ENCODE assay signal across 8 mouse cellular contexts in genomic region chr16:33516807-33517565, GRCm38 (mm10). TPM values are rescaled to one million over a fixed set of nuclear protein-coding genes. Genes with fewer than 3 reads are reported as not detected.
DNase-seq lines count a peak whose midpoint lies in the region; ATAC-seq and TF ChIP-seq lines count a peak whose summit lies in the region.

Gene Slc12a8, plus strand, starts transcription at chr16:33517328.

- H3K9ac ChIP-seq in forebrain, embryonic 16.5 days (replicated peaks; ENCODE audit: low read depth, low read length): peak within 1 kb of the TSS; percentile 63
- H3K9ac ChIP-seq in hindbrain, embryonic 16.5 days (ENCODE audit: low read depth, low read length): peak within 1 kb of the TSS; percentile 66

- H3K27me3 ChIP-seq in forebrain, embryonic 16.5 days (replicated peaks; ENCODE audit: control insufficient read depth, insufficient read depth, low read length): no peaks in the 10 kb centered on the region
- no peaks in the 10 kb centered on the region for H3K27me3 ChIP-seq in hindbrain, embryonic 16.5 days (replicated peaks; ENCODE audit: control insufficient read depth, insufficient read depth, low read length)
- no peaks in the 10 kb centered on the region for H3K27me3 ChIP-seq in myocyte (ENCODE audit: control insufficient read depth, insufficient read depth, insufficient read length)

- H3K36me3 ChIP-seq in forebrain, embryonic 16.5 days (ENCODE audit: control insufficient read depth, insufficient read depth): no peaks in the 10 kb centered on the region
- no peaks in the 10 kb centered on the region for H3K36me3 ChIP-seq in hindbrain, embryonic 16.5 days (ENCODE audit: control insufficient read depth, insufficient read depth, low read length)
- no peaks in the 10 kb centered on the region for H3K36me3 ChIP-seq in myocyte (ENCODE audit: control insufficient read depth, insufficient read depth)

- H3K27ac ChIP-seq in forebrain, embryonic 16.5 days (ENCODE audit: low read length): no peak within 1 kb of the TSS
- H3K27ac ChIP-seq in hindbrain, embryonic 16.5 days (ENCODE audit: low read depth, low read length): no peak within 1 kb of the TSS

- no peaks in the 10 kb centered on the region for H3K9me3 ChIP-seq in forebrain, embryonic 16.5 days (ENCODE audit: control insufficient read depth, low read length)
- H3K9me3 ChIP-seq in hindbrain, embryonic 16.5 days (ENCODE audit: control insufficient read depth, low read length): no peaks in the 10 kb centered on the region

- no peak for TF ChIP-seq POLR2A in myocyte (IDR thresholded peaks at IDR 0.05; ENCODE audit: insufficient read length, low read depth)

- no peaks in the 10 kb centered on the region for H3K79me2 ChIP-seq in myocyte (ENCODE audit: control insufficient read depth, insufficient read depth)

- peak within 1 kb of the TSS; percentile 39 for H3K4me3 ChIP-seq in forebrain, embryonic 16.5 days (replicated peaks; ENCODE audit: low read length)
- H3K4me3 ChIP-seq in hindbrain, embryonic 16.5 days (ENCODE audit: low read length): peak within 1 kb of the TSS; percentile 39
- no peak within 1 kb of the TSS for H3K4me3 ChIP-seq in myocyte

- H3K4me1 ChIP-seq in forebrain, embryonic 16.5 days (replicated peaks; ENCODE audit: control insufficient read depth, insufficient read depth, low read length): peaks cover 18% of the 10 kb centered on the region
- H3K4me1 ChIP-seq in hindbrain, embryonic 16.5 days (ENCODE audit: control insufficient read depth, insufficient read depth, low read depth, low read length): peaks cover 9% of the 10 kb centered on the region

- DNase-seq in ES-CJ7 (ENCODE audit: low read depth, low spot score): peak; percentile 80
- peak; percentile 22 for DNase-seq in cerebellum, adult 11 months
- peak; percentile 64 to 88 for DNase-seq in left cerebral cortex, postnatal 25 days (ENCODE audit: low spot score in 2 of 2)
- no peak for DNase-seq in spleen, postnatal 14 days (ENCODE audit: low spot score in 2 of 2)
- DNase-seq in gastrocnemius, postnatal 36 days: no peak

- WGBS in forebrain, embryonic 16.5 days: 2% methylated on average over 27 of the region's 27 CpGs
- 5% methylated on average over 26 of the region's 27 CpGs for WGBS in hindbrain, embryonic 16.5 days

- peak; percentile 45 for ATAC-seq in forebrain, embryonic 16.5 days
- 0 out of 2 replicates have a peak, but pooled peaks have one; percentile 34 for ATAC-seq in hindbrain, embryonic 16.5 days

- intact Hi-C loops in left cerebral cortex, postnatal 25 days (cut with DNase I): no loop called here
- intact Hi-C loops in gastrocnemius, postnatal 36 days (cut with DNase I): no loop called here

- peak within 1 kb of the TSS; percentile 60 for H3K4me2 ChIP-seq in forebrain, embryonic 16.5 days (ENCODE audit: low read length)
- H3K4me2 ChIP-seq in hindbrain, embryonic 16.5 days (ENCODE audit: low read length): peak within 1 kb of the TSS; percentile 79
- H3K4me2 ChIP-seq in myocyte (ENCODE audit: low read depth): peak within 1 kb of the TSS; percentile 48

- H3ac ChIP-seq in myocyte (ENCODE audit: control insufficient read depth, insufficient read length): no peak within 1 kb of the TSS

TF ChIP-seq in myocyte, 11 proteins besides CTCF, POLR2A, EP300 and RAD21:
- TF ChIP-seq USF1 (IDR thresholded peaks at IDR 0.05; ENCODE audit: low read depth): no peak
- TF ChIP-seq MAX (IDR thresholded peaks at IDR 0.05; ENCODE audit: low read depth): no peak
- peak; percentile 40 for TF ChIP-seq TCF12 (IDR thresholded peaks at IDR 0.05; ENCODE audit: insufficient read depth, poor library complexity, severe bottlenecking)
- TF ChIP-seq E2F4 (IDR thresholded peaks at IDR 0.05; ENCODE audit: insufficient read depth): peak; percentile 35
- peak in 2 of 3 experiments; percentile 51 to 71 for TF ChIP-seq MYOG (IDR thresholded peaks at IDR 0.05; ENCODE audit: control insufficient read depth in 1 of 3, insufficient read depth in 1 of 3, insufficient read length in 2 of 3, low read depth in 2 of 3)
- peak; percentile 26 to 56 (median 37) for TF ChIP-seq MYOD1 (IDR thresholded peaks at IDR 0.05; ENCODE audit: control insufficient read depth in 1 of 3, insufficient read length in 2 of 3, low read depth in 2 of 3)
- TF ChIP-seq SRF (IDR thresholded peaks at IDR 0.05; ENCODE audit: control insufficient read depth, insufficient read length, low read depth): no peak
- no peak for TF ChIP-seq TCF3 (IDR thresholded peaks at IDR 0.05; ENCODE audit: insufficient read length, low read depth)
- no peak for TF ChIP-seq CEBPB (IDR thresholded peaks at IDR 0.05; ENCODE audit: insufficient read depth, poor library complexity, severe bottlenecking)
- TF ChIP-seq REST (IDR thresholded peaks at IDR 0.05; ENCODE audit: insufficient read depth, insufficient read length): no peak
- no peak for TF ChIP-seq POLR2AphosphoS2 (IDR thresholded peaks at IDR 0.05; ENCODE audit: insufficient read length, low read depth)

RNA-seq across cellular contexts. Expression of gene Slc12a8, which starts in this region (rescaled TPM):
- 0.92 and 1.1 TPM in 2 replicates for polyA plus RNA-seq in forebrain, embryonic 16.5 days (2015; fragmentation: Nextera tagmentation; extraction: Ambion mirVana)
- 0.94 and 1.5 TPM in 2 replicates for polyA plus RNA-seq in hindbrain, embryonic 16.5 days (2015; fragmentation: Nextera tagmentation; extraction: Ambion mirVana)
- under 1 TPM; 0.48 to 0.87 TPM for total RNA-seq in left cerebral cortex, postnatal 25 days (2021)
- 0.42 TPM for polyA plus RNA-seq in myocyte (2012; fragmentation: generic; extraction: Trizol)
- total RNA-seq in gastrocnemius, postnatal 36 days (2021): under 1 TPM in 1 of 2 experiments, not detected in 1; 0.26 TPM

Comparison
In these comparisons a context has a peak if more than half of its experiments do, and no peak if none do; other contexts are left out.
1. Peak in DNase-seq in left cerebral cortex, postnatal 25 days; RNA of the gene not detected or under 1 TPM.
2. DNase-seq: peak in ES-CJ7 (single experiment) and cerebellum, adult 11 months (single experiment); none in spleen, postnatal 14 days (0 of 2) and gastrocnemius, postnatal 36 days (0 of 2).
3. Peak in every context shown above with its lines, with median percentiles within 50 percentile points of each other: H3K4me2 ChIP-seq.